Mouse (Mus musculus): ENCODE results near the gene Klf6.

The Klf6 gene

DNA sequence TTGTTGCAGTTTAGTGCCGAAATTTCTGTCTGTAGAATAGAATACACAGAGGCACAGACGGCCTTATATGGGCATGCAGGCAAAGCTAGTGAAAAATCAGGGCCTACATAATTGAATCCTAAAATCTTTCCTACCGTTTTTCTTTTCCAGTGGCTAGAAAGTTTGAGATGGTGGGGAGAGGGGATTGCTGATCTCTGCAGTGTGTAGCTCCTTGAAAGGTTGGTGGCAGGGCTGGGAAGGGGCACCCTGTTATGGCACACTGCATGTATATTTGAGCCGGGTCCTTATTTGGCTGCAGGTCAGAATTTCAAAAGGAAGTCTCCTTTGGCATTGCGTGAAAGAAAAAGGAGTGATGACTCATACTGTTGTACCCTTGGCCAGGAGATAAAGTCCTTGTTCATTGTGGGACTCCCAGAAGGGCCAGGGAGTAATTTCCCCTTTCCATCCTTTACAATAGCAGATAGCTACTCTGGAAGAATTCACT lies 2.2 kb downstream of the Klf6 start:
- DNase-seq (ENCODE audit: low spot score): no peak

DNA sequence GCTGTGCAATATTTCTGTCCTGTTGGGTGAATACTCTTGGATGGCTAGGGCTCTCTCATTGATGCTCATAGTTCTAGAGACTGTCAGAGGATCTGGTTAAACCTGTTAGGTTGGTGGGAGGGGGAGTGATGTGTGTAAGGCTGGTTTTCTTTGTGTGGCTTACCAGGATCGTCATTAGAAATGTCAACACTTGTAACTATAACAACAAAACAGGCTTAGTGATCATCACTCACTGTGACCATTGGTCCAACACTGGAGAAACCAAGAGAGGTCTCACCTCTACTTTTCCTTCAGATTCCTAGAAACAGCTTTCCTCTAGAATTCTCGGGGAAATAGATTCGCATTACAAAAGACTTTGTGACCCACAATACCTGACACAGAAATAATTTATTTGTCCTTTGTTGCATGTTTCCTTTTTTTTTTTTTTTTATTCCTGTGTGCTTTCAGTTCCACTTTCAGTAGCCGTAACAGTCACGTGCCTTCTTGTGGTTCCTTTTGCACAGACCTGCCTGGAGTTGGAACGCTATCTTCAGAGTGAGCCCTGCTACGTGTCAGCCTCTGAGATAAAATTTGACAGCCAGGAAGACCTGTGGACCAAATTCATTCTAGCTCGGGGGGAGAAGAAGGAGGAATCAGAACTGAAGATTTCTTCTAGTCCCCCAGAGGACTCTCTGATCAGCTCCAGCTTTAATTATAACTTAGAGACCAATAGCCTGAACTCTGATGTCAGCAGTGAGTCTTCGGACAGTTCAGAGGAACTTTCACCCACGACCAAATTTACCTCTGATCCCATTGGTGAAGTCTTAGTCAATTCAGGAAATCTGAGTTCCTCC lies 3.2 kb downstream of the Klf6 start:
- no peak for DNase-seq (ENCODE audit: low spot score)

DNA sequence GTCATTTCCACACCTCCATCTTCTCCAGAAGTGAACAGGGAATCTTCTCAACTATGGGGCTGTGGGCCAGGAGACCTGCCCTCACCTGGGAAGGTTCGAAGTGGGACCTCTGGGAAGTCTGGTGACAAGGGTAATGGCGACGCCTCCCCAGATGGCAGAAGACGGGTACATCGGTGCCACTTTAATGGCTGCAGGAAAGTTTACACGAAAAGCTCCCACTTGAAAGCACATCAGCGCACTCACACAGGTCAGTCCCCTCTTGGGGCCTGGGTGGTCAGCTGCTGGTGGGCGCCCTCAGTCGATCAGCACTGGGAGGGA lies 3.8 kb downstream of the Klf6 start:
- DNase-seq (ENCODE audit: low spot score): no peak

GRCm38 (mm10) chr13:5866091-5866490 lies 4.8 kb downstream of the Klf6 start:
- DNase-seq (ENCODE audit: low spot score): no peak

DNA sequence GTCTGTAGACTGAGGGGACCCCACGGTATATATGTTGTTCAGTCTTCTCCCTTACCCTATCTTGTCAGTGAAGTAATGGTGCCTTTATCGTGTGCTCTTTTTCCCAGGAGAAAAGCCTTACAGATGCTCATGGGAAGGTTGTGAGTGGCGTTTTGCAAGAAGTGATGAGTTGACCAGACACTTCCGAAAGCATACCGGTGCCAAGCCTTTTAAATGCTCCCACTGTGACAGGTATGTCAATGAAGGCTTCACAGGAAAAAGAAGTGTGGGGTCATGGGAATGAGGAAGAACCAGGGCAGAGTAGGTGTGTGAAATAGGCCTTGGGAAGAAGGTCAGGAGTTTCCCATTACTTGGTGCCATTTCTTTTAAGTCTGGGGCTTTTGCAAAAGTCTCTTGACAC lies 5.2 kb downstream of the Klf6 start:
- no peak for DNase-seq (ENCODE audit: low spot score)

GRCm38 (mm10) chr13:5868376-5868775 lies 7.1 kb downstream of the Klf6 start:
- DNase-seq (ENCODE audit: low spot score): no peak

DNA sequence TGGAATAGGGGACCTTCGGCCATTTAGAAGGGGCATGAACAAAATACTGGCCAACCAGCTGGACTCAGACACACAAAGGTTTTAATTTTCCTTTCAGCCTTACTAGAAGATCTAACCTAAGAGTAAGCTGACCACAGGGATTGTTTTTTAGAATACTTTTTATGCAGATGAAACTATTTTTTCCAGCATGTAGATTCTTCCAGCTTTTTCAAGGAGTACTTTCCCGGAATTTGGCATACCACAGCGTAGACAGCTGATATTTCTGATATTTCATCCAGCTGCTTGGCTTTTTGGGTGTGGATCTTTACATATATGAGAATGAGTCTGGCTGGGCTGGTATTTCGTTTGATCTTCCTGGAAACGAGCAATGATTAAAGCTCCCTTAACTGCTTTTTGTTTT lies 8.2 kb downstream of the Klf6 start:
- peak; percentile 4 for DNase-seq (ENCODE audit: low spot score)

DNA sequence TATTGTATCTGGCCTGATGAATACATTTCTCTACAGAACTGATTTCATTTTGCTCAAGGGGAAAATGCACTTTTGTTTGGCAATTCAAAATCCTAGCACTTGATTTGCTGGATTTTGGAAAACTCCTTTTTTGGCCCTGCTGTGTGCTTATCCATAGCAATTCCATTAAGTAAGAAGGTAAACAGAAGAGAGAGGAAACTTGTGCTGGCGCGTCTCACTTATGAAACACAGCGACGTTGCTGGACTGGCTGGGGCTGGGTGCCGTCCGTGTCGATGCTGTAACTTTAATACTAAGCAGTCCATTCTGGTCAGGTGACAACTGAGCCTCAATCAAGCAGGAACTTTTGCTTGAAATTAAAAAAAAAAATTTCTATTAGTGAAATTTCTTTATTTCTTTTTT lies 8.6 kb downstream of the Klf6 start:
- DNase-seq (ENCODE audit: low spot score): peak; percentile 30

DNA sequence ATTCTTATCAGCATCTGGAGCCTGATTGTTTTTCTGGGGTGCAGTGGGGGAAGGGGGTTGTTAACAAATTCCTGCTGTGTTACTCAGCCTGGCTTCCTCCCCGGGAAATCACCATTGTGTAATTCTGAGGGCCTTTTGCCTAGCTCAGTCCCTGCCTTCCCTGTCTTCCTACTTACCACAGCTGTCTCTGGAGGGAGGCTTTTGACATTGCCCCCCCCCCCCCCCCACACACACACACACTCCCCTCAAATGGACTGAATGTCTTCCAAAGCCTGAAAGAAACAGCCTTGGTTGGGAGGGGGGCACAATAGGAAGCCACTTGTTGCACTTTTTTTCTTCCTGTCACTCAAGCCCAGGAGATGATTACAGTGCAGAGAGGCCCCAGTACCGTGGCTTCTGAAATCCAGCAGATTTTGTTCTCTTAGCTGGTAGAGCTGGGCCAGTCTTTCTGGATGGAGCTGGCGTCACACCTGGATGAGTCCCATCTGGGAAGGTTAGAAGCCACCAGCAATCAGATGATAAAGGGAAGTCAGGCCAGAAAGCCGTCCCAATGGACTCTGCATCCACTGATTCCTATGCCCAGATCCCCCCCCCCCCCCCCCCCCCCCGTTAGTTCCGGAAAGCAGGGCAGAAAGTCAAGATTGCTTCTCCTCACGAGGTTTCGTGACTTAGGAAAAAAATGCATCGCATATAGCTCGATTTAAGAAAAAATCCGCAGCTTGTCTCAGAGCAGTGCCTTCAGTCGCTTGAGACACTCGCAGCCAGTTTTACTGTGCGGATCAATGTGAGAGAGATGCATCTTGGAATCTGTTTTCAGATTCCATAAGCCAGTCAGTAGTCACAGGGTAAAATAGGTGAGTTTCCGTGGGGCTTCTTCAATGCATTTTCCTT lies 9.3 kb downstream of the Klf6 start:
- peak; percentile 47 for DNase-seq (ENCODE audit: low spot score)

DNA sequence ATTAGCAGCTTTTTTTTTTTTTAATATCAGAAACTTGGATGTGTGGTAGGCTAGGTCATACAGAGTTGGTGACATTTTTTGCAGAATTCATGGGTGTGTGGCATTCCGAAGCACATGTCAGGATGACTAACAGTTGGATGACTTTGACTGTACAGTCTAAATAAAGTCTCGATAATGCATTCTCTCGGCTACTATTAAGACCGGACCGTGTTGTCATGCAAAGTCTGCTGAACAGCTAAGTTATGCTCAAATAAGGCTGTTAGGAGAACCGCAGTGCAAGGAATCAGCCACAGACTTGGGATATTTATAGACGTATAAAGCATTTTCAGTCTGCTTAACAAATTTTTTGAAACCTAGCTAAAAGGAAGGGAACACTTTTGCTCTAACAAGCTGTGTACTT lies 10.1 kb downstream of the Klf6 start:
- no peak for DNase-seq (ENCODE audit: low spot score)

DNA sequence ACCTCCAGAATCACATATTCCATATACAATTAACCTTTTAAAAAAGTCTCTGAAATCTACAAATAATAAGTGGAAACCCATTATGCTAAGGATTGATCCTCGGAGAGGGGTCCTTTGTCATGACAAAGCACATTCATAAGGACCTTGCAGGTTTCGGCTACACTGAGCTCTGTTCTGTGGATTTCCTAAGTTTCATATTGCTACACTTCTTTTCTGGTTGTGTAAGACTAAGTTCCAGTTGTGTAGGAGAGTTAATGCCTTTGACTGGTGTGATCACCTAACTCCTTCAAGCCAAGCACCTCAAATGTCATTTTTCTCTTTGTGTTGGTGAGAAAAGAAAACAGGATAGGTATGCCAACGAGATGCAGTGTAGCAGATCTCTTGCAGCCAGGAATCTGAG lies 12.4 kb downstream of the Klf6 start:
- DNase-seq (ENCODE audit: low spot score): no peak

GRCm38 (mm10) chr13:5875478-5875877 lies 14.2 kb downstream of the Klf6 start:
- no peak for DNase-seq (ENCODE audit: low spot score)

GRCm38 (mm10) chr13:5878748-5879147 lies 17.5 kb downstream of the Klf6 start:
- no peak for DNase-seq (ENCODE audit: low spot score)

GRCm38 (mm10) chr13:5886810-5887209 lies 25.5 kb downstream of the Klf6 start:
- DNase-seq (ENCODE audit: low spot score): no peak

DNA sequence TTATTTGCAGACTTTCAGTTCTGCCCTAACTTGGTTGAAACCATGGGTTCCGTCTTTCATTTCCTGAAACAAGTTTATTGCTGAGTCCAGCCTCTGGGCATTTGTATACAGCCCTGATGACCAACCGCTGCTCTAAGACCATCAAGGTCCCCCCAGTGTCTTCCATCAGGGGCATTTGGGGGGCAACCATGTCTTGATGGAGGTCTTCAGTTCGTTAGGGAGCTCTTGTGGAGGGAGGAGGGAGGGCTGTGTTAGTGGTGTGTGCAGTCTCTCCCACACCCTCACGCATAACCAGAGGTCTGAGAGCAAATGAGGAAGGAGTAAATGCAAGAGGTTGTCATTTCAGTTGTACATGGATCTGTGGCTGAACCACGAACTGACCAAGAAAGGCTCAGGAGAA lies 26.9 kb downstream of the Klf6 start:
- DNase-seq (ENCODE audit: low spot score): no peak

DNA sequence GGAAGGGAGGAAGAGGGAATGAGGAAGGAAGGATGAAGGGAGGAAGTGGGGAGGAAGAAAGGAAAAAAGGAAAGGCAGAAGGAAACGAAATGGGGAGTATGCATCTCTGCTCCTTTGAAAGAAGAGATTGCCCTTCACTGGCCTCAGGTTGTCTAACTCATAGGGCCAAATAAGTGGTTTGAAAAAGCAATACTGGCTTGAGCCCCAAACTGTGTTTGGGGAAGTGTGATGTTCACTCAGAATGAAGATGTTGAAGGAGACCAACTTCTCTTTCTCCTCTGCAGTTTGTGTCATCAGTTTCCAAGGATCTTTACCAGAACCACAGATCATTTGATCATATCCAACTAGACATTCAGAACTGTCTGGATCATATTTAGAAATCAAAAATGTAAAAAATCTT lies 27.4 kb downstream of the Klf6 start:
- DNase-seq (ENCODE audit: low spot score): no peak

DNA sequence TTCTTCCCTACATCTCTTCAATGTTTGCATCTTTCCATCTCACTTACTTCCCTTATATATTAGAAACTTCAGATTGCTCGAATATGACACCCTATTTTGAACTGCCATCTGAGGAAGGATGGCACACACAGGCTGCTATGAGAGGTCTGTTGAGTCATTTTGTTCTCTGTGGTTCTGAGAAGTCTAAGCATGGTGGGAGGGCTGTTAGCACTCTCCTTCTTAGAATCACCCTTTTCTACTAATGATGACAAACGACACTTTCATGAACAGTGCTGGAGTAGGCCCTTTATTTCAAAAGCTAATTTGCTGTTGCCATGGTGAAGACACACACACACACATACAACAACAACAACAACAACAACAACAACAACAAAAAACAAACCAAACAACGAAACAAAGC lies 28.8 kb downstream of the Klf6 start:
- DNase-seq (ENCODE audit: low spot score): no peak

- DNase-seq (ENCODE audit: low spot score): no peak
These were observed 31.6 kb downstream of the Klf6 start for GRCm38 (mm10) chr13:5892684-5893447.

GRCm38 (mm10) chr13:5894910-5895309 lies 33.6 kb downstream of the Klf6 start:
- DNase-seq (ENCODE audit: low spot score): no peak

- no peak for DNase-seq (ENCODE audit: low spot score)
These were observed 34.6 kb downstream of the Klf6 start for GRCm38 (mm10) chr13:5895851-5896250.

DNA sequence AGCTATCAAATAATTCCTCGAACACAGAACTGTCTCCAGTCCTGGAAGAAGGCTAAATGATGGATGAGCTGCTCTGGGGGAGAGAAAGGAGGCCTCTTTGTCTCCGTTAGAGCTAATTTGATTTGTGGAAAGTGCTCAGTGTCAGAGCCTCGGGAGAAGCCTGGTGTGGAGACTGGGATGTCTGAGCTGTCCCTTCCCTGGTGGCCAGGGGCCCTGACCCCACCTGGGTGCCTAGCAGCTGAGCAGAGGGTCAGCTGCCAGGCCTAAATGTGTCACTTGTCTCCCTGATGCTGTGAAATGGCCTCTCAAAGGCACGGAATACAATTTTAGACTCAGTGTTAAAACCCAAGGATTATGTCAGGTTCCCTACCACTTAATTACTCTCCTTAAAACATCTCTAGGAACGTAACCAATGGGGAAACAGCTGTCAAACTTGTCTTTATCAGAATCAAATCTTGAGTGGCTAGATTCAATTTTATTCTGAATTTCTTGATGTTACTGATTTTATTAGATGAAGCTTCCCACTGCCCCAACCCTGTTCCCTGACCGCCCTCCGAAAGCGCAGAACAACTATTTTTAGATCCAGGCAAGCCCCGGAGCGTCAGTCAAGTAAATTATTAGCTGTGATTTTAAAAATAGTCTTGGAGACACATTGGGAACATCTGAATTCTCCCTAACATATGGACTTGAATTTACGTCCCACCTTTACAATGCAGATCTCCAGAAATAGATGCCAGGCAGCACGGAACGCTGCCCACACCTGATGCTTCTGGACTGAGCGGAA lies 36.1 kb downstream of the Klf6 start:
- no peak for DNase-seq (ENCODE audit: low spot score)

DNA sequence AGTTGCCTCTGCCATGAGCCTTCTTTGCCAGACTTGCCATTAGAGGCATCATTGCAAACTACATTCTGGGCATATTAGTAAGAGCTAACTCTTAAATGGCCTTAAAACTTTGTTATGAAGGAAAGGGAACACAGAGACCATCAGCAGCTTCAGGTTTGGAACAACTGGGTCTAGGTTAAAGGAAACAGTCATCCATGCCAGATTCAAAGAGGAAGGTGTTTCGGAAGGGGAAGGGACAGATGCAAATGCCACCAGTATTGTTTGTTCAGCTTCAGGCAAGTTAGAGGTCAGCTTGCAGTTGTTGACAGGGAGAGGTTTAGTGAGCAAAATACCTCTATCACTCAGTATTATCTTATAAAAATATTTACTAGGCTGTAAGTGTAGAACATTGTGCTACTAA lies 37.7 kb downstream of the Klf6 start:
- DNase-seq (ENCODE audit: low spot score): no peak

Data from yolk sac, embryonic 10.5 days (tissue).